Mouse (Mus musculus) lung, postnatal 14 days (tissue): ENCODE results near the gene Crabp2.
"Not testable (repeated sequence)": the region's sequence is repeated elsewhere in the genome, so short reads cannot be mapped to it uniquely, and the experiment has no call there.

ENCODE experiments used
- DNase-seq: peaks from one replicate; pipeline ENCODE4 v3.0.0; 2021

The Crabp2 gene

GRCm38 (mm10) chr3:87948378-87949265 lies at the start of gene Crabp2:
Crabp2 (plus strand) TSS chr3:87948666.
- no peak for DNase-seq

GRCm38 (mm10) chr3:87899266-87899665 lies 49.2 kb upstream of the Crabp2 start:
- DNase-seq = no peak

- no peak for DNase-seq
These were observed 48.7 kb upstream of the Crabp2 start for GRCm38 (mm10) chr3:87899776-87900175.

- no peak for DNase-seq
These were observed 47.3 kb upstream of the Crabp2 start for GRCm38 (mm10) chr3:87901036-87901624.

GRCm38 (mm10) chr3:87901959-87902358 lies 46.5 kb upstream of the Crabp2 start:
- not testable (repeated sequence) for DNase-seq

- no peak for DNase-seq
These were observed 44.6 kb upstream of the Crabp2 start for GRCm38 (mm10) chr3:87903821-87904220.

- DNase-seq = peak; percentile 93
These were observed 42.5 kb upstream of the Crabp2 start, which contains the start of gene Hdgf for GRCm38 (mm10) chr3:87905880-87906485. Hdgf (plus strand) TSS chr3:87906321.

GRCm38 (mm10) chr3:87906601-87906980 lies 41.9 kb upstream of the Crabp2 start:
- peak; percentile 53 for DNase-seq

GRCm38 (mm10) chr3:87906981-87907857 lies 41.2 kb upstream of the Crabp2 start:
- peak; percentile 55 for DNase-seq

GRCm38 (mm10) chr3:87907906-87908305 lies 40.6 kb upstream of the Crabp2 start:
- no peak for DNase-seq

GRCm38 (mm10) chr3:87909381-87909780 lies 39.1 kb upstream of the Crabp2 start:
- no peak for DNase-seq

GRCm38 (mm10) chr3:87909874-87910273 lies 38.6 kb upstream of the Crabp2 start:
- DNase-seq = peak; percentile 21

- DNase-seq = peak; percentile 90
These were observed 37.8 kb upstream of the Crabp2 start for GRCm38 (mm10) chr3:87910573-87911141.

GRCm38 (mm10) chr3:87913491-87913890 lies 35.0 kb upstream of the Crabp2 start:
- no peak for DNase-seq

- DNase-seq = no peak
These were observed 34.6 kb upstream of the Crabp2 start for GRCm38 (mm10) chr3:87913891-87914290.

GRCm38 (mm10) chr3:87916990-87917389 lies 31.5 kb upstream of the Crabp2 start:
- no peak for DNase-seq

GRCm38 (mm10) chr3:87918551-87918950 lies 29.9 kb upstream of the Crabp2 start:
- DNase-seq = no peak

- peak; percentile 79 for DNase-seq
These were observed 28.9 kb upstream of the Crabp2 start, which contains the start of gene Mrpl24 for GRCm38 (mm10) chr3:87919336-87920108. Mrpl24 (plus strand) TSS chr3:87919506.

- no peak for DNase-seq
These were observed 28.1 kb upstream of the Crabp2 start for GRCm38 (mm10) chr3:87920270-87920943.

GRCm38 (mm10) chr3:87924996-87925395 lies 23.5 kb upstream of the Crabp2 start:
- no peak for DNase-seq

GRCm38 (mm10) chr3:87927452-87927851 lies 21.0 kb upstream of the Crabp2 start:
- no peak for DNase-seq
